Mouse (Mus musculus): Measurements from ENCODE around the gene Cbl. TPM values are rescaled to one million over a fixed set of nuclear protein-coding genes. Genes with fewer than 3 reads are reported as not detected.

Gene Cbl
- polyA plus RNA-seq, 1 experiment from 2014 or later = 13.4 TPM

DNA sequence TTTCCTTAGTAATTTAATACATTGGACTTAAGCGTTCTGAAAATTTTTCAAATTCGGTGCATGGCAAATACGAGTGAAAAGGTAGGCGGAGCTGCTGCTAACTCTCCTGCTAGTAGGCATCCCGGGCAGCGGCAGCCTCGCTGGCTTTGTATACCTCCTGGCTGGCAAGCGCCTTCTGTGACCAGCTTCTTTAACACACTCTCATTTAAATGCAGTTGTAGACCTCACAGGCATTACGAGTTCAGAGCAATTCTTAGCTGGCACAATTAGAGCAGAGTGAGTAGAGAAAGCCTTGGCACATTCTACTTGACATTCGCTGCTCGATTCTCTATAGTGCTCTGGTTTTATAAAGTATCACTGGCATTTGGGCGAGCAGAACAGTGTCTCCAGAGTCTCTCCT, 45.6 kb downstream of the Cbl start:
- WGBS = 26% methylated on average over 12 of the region's 12 CpGs
- H3K4me1 ChIP-seq (ENCODE audit: control insufficient read depth, insufficient read depth, low read length) = no peaks in the 10 kb centered on the region
- H3K9ac ChIP-seq (ENCODE audit: low read length) = no peak overlapping the region
- no peaks in the 10 kb centered on the region for H3K27me3 ChIP-seq (replicated peaks; ENCODE audit: control insufficient read depth, insufficient read depth, low read length)
- H3K9me3 ChIP-seq (replicated peaks; ENCODE audit: control insufficient read depth, low read length) = no peaks in the 10 kb centered on the region
- H3K36me3 ChIP-seq (ENCODE audit: control insufficient read depth, insufficient read depth, low read length) = no peaks in the 10 kb centered on the region
- no peak overlapping the region; the same call in 1 of the 2 replicates for H3K4me2 ChIP-seq (ENCODE audit: low read length)
- ATAC-seq (peak; percentile 81), DNase-seq (ENCODE audit: low spot score) (peak; percentile 80)
- no peak overlapping the region for H3K27ac ChIP-seq (ENCODE audit: low read depth, low read length)
- no peak overlapping the region for H3K4me3 ChIP-seq (ENCODE audit: low read depth, low read length)

DNA sequence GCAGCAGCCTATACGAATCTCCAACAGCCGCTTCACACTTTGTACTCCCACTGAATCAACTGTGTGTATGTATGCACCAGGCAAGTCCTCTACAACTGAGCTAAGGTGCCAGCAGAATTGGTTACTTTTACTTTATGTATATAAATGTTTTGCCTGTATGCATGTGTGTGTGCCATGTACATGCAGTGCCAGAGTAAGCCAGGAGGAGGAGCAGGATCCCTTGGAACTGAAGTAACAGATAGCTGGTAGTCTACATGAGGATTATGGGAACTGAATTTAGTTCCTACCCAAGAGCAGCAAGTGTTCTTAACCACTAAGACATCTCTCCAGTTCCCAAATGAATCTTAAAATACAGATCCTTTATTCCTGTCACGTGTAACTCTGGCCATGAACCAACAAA, 51.6 kb downstream of the Cbl start:
- ATAC-seq (no peak), DNase-seq (ENCODE audit: low spot score) (peak; percentile 7)
- Histone ChIP-seq H3K27ac (ENCODE audit: low read depth, low read length) (no peak overlapping the region), H3K9ac (ENCODE audit: low read length) (no peak overlapping the region), H3K9me3 (replicated peaks; ENCODE audit: control insufficient read depth, low read length) (no peaks in the 10 kb centered on the region), H3K4me3 (ENCODE audit: low read depth, low read length) (no peak overlapping the region), H3K4me1 (ENCODE audit: control insufficient read depth, insufficient read depth, low read length) (no peaks in the 10 kb centered on the region), H3K36me3 (ENCODE audit: control insufficient read depth, insufficient read depth, low read length) (no peaks in the 10 kb centered on the region), H3K27me3 (replicated peaks; ENCODE audit: control insufficient read depth, insufficient read depth, low read length) (no peaks in the 10 kb centered on the region), H3K4me2 (ENCODE audit: low read length) (no peak overlapping the region)
- 95% methylated on average over 3 of the region's 3 CpGs for WGBS

DNA sequence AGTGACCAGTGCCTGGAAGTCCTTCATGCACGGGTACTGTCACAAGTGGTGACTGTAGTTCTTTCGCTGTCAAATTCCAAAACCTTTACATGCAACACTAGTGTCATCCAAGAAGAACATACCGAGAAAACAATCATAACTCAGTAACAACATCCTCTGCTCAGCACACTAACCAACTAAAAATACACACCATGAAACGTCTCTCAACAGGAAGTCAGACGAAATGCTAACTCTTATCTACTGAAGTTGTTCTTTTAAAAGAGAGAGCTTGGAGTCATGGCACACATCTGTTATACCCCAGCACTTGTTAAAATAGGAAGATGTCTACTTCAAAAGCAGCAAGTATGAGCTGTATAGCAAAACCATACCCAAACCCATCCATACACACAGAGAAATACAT, 52.3 kb downstream of the Cbl start:
- Histone ChIP-seq H3K9ac (ENCODE audit: low read length) (no peak overlapping the region), H3K27ac (ENCODE audit: low read depth, low read length) (no peak overlapping the region), H3K4me1 (ENCODE audit: control insufficient read depth, insufficient read depth, low read length) (no peaks in the 10 kb centered on the region), H3K9me3 (replicated peaks; ENCODE audit: control insufficient read depth, low read length) (no peaks in the 10 kb centered on the region), H3K27me3 (replicated peaks; ENCODE audit: control insufficient read depth, insufficient read depth, low read length) (no peaks in the 10 kb centered on the region), H3K36me3 (ENCODE audit: control insufficient read depth, insufficient read depth, low read length) (no peaks in the 10 kb centered on the region), H3K4me3 (ENCODE audit: low read depth, low read length) (no peak overlapping the region), H3K4me2 (ENCODE audit: low read length) (no peak overlapping the region)
- 92% methylated on average over 5 of the region's 5 CpGs for WGBS
- DNase-seq (ENCODE audit: low spot score) (no peak), ATAC-seq (no peak)

DNA sequence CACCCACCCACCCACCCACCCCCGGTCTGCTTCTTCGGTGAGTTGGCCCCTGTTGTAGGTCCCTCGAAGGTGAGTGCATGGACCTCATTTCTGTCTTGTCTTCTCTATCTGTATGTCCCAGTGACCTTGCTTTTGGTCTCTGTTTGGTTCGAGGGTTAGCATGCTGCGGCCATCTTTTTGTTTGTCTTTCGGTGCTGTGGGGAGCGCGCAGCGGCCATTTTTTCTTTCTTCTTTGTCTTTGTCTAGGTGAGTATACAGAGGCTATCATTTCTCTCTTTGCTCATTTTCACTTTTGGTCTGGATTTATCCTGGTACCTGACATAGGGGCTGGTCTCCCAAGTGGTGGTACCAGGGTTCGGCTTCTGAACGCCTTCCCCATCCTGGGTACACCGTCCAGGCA, 55.0 kb downstream of the Cbl start:
- ATAC-seq = no peak
- Histone ChIP-seq H3K27me3 (replicated peaks; ENCODE audit: control insufficient read depth, insufficient read depth, low read length) (no peaks in the 10 kb centered on the region), H3K9me3 (replicated peaks; ENCODE audit: control insufficient read depth, low read length) (no peaks in the 10 kb centered on the region), H3K9ac (ENCODE audit: low read length) (no peak overlapping the region), H3K36me3 (ENCODE audit: control insufficient read depth, insufficient read depth, low read length) (no peaks in the 10 kb centered on the region), H3K4me3 (ENCODE audit: low read depth, low read length) (no peak overlapping the region), H3K27ac (ENCODE audit: low read depth, low read length) (no peak overlapping the region), H3K4me2 (ENCODE audit: low read length) (no peak overlapping the region), H3K4me1 (ENCODE audit: control insufficient read depth, insufficient read depth, low read length) (no peaks in the 10 kb centered on the region)
- WGBS = 97% methylated on average over 12 of the region's 12 CpGs
- DNase-seq (ENCODE audit: low spot score) = no peak

DNA sequence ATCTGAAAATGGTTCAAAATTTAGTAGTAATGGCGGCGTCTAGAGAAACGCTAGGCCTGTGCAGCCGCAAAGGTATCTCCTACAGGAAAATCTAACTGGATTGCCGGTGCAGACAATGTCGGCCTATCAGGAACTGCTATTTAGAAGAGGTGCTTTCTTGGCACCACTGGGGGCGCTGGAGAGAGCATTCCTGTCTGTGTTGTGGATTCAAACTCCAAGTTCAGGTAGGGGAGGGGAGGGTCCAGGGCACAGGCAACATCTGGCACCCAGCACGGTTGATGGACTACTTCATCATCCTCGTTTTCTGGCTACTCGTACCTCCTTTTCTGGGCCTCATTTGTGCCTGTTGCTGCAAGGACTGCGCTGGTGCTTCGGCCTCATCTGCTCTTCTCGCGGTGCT, 55.5 kb downstream of the Cbl start:
- DNase-seq (ENCODE audit: low spot score) = no peak
- no peaks in the 10 kb centered on the region for H3K9me3 ChIP-seq (replicated peaks; ENCODE audit: control insufficient read depth, low read length)
- no peaks in the 10 kb centered on the region for H3K27me3 ChIP-seq (replicated peaks; ENCODE audit: control insufficient read depth, insufficient read depth, low read length)
- ATAC-seq = no peak
- no peak overlapping the region for H3K4me3 ChIP-seq (ENCODE audit: low read depth, low read length)
- no peak overlapping the region for H3K27ac ChIP-seq (ENCODE audit: low read depth, low read length)
- H3K4me1 ChIP-seq (ENCODE audit: control insufficient read depth, insufficient read depth, low read length) = no peaks in the 10 kb centered on the region
- no peak overlapping the region for H3K9ac ChIP-seq (ENCODE audit: low read length)
- H3K36me3 ChIP-seq (ENCODE audit: control insufficient read depth, insufficient read depth, low read length) = no peaks in the 10 kb centered on the region
- H3K4me2 ChIP-seq (ENCODE audit: low read length) = no peak overlapping the region
- WGBS = 87% methylated on average over 14 of the region's 14 CpGs

DNA sequence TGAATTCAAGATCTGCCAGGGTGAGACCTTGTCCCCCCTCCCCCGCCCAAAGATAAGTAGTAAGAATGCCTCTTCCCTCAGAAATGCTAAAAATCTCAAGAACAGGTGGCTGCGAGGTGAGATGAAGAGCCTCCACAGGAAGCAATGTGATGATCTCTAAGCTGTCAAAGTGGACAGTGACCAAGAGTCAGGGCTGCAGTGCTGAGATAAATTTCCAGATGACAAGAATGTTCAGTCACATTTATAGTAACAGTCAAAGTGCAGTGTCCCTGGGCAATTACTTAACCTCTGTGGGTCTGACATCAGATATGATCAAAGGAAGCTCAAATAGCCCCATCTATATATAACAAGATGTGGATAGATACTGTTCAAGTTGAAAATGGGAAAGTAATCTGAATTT, 56.4 kb downstream of the Cbl start:
- H3K9ac ChIP-seq (ENCODE audit: low read length) = no peak overlapping the region
- no peaks in the 10 kb centered on the region for H3K9me3 ChIP-seq (replicated peaks; ENCODE audit: control insufficient read depth, low read length)
- H3K36me3 ChIP-seq (ENCODE audit: control insufficient read depth, insufficient read depth, low read length) = peaks cover 8% of the 10 kb centered on the region
- no peaks in the 10 kb centered on the region for H3K4me1 ChIP-seq (ENCODE audit: control insufficient read depth, insufficient read depth, low read length)
- H3K4me3 ChIP-seq (ENCODE audit: low read depth, low read length) = no peak overlapping the region
- ATAC-seq (no peak), DNase-seq (ENCODE audit: low spot score) (no peak)
- no peak overlapping the region for H3K4me2 ChIP-seq (ENCODE audit: low read length)
- H3K27me3 ChIP-seq (replicated peaks; ENCODE audit: control insufficient read depth, insufficient read depth, low read length) = no peaks in the 10 kb centered on the region
- no peak overlapping the region for H3K27ac ChIP-seq (ENCODE audit: low read depth, low read length)
- WGBS = 88% methylated on average over 2 of the region's 2 CpGs

DNA sequence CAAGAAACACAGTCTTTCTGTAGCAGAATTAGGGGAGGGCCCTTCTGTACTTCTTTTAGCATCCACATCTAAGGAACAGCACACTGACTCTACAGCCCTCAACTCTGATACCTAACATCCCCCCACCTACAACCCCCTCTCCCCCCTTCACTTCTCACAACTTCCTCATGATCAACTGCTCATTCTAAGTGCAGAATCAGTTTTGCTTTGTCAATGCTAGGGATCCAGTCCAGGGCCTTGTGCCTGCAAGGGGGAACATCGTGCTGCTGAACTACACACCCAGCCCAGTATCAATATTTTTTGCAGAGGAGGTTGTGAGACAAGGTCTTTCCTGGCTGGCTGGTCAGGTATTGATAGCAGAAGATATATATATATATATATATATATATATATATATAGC, 57.9 kb downstream of the Cbl start:
- 94% methylated on average over 1 of the region's 1 CpGs for WGBS
- no peak overlapping the region for H3K9ac ChIP-seq (ENCODE audit: low read length)

DNA sequence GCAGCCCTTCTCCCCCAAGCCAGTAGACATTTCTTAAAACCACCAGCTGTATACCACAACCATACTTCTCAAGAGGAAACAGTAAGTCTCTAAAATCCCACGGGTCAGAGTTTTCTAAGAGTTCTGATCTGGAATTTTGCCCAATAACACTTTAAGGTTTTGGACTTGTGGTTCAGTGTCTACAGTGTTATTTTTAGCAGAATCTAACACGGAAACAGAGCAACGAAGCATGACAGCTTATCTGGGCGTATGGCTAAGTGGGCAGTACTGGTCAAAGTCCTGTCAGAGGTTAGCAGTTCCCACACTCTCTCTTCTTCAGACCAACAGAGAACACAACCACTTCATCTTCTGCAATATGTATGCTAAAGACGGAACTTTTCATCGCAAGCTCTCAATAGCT, 58.3 kb downstream of the Cbl start:
- Histone ChIP-seq H3K9ac (ENCODE audit: low read length) (no peak overlapping the region), H3K36me3 (ENCODE audit: control insufficient read depth, insufficient read depth, low read length) (peaks cover 27% of the 10 kb centered on the region), H3K9me3 (replicated peaks; ENCODE audit: control insufficient read depth, low read length) (no peaks in the 10 kb centered on the region), H3K4me1 (ENCODE audit: control insufficient read depth, insufficient read depth, low read length) (no peaks in the 10 kb centered on the region), H3K27ac (ENCODE audit: low read depth, low read length) (no peak overlapping the region), H3K4me3 (ENCODE audit: low read depth, low read length) (no peak overlapping the region), H3K4me2 (ENCODE audit: low read length) (no peak overlapping the region), H3K27me3 (replicated peaks; ENCODE audit: control insufficient read depth, insufficient read depth, low read length) (no peaks in the 10 kb centered on the region)
- ATAC-seq (no peak), DNase-seq (ENCODE audit: low spot score) (no peak)
- 85% methylated on average over 6 of the region's 6 CpGs for WGBS

More for the DNA sequence above, 57.9 kb downstream of the Cbl start:
- Histone ChIP-seq H3K4me2 (ENCODE audit: low read length) (no peak overlapping the region), H3K36me3 (ENCODE audit: control insufficient read depth, insufficient read depth, low read length) (peaks cover 23% of the 10 kb centered on the region), H3K4me3 (ENCODE audit: low read depth, low read length) (no peak overlapping the region), H3K9me3 (replicated peaks; ENCODE audit: control insufficient read depth, low read length) (no peaks in the 10 kb centered on the region), H3K27me3 (replicated peaks; ENCODE audit: control insufficient read depth, insufficient read depth, low read length) (no peaks in the 10 kb centered on the region), H3K27ac (ENCODE audit: low read depth, low read length) (no peak overlapping the region), H3K4me1 (ENCODE audit: control insufficient read depth, insufficient read depth, low read length) (no peaks in the 10 kb centered on the region)
- no peak for ATAC-seq
- DNase-seq (ENCODE audit: low spot score) = no peak

DNA sequence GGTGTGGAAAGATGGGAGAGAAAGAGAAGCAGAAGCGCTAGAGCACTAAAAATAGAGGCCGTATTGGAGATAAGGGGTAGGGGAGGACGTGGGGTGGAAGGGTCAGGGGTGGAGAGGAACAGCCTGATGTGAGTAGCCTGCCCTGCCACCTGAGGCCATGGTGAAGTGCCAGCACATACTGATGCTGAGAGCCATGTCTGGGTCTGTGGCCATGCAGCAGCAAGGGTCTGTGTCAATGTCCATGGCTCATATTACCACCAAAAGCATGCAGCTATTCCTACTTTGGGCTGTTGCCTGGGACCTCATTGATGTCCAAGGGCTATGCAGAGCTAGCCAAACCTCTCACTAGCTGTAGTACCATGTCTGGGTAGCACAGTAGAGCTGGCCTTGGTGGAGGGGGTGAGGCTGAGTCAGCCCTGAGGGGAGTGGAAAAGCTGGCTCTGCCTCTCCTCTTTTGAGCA, 63.1 kb downstream of the Cbl start:
- Histone ChIP-seq H3K4me1 (ENCODE audit: control insufficient read depth, insufficient read depth, low read length) (no peaks in the 10 kb centered on the region), H3K36me3 (ENCODE audit: control insufficient read depth, insufficient read depth, low read length) (peaks cover 50% of the 10 kb centered on the region), H3K27ac (ENCODE audit: low read depth, low read length) (no peak overlapping the region), H3K4me2 (ENCODE audit: low read length) (no peak overlapping the region), H3K4me3 (ENCODE audit: low read depth, low read length) (no peak overlapping the region), H3K27me3 (replicated peaks; ENCODE audit: control insufficient read depth, insufficient read depth, low read length) (no peaks in the 10 kb centered on the region), H3K9me3 (replicated peaks; ENCODE audit: control insufficient read depth, low read length) (no peaks in the 10 kb centered on the region), H3K9ac (ENCODE audit: low read length) (no peak overlapping the region)
- ATAC-seq (no peak), DNase-seq (ENCODE audit: low spot score) (no peak)
- 96% methylated on average over 3 of the region's 3 CpGs for WGBS
